Mouse (Mus musculus) hindbrain, embryonic 14.5 days (tissue): ENCODE measurements at regions not wholly inside any gene's neighbourhood (a gene's known extent, or its start where the extent isn't known, plus 50 kb on each side); places are given as distances from the start of the nearest gene placed in this dataset.

Source experiments
- ATAC-seq: fragments of 200-750 bp; cut with Nextera tagmentation; 2 replicates; pipeline ENCODE4 v1.8.0; 2017; ENCODE audit warnings: moderate number of reproducible peaks, mild to moderate bottlenecking, moderate TSS enrichment, moderate library complexity; ENCODE audit not compliant: low FRiP score
- DNase-seq: peaks from one replicate; pipeline ENCODE4 v3.0.0-alpha.2; 2015; ENCODE audit warnings: low spot score
- H3K27ac ChIP-seq: fragments of 300-500 bp; sonication (generic); 2 replicates; pipeline ENCODE4 v1.5.1; 2014; ENCODE audit warnings: mild to moderate bottlenecking, moderate library complexity
- H3K27me3 ChIP-seq: fragments of 300-500 bp; sonication (generic); 2 replicates; pipeline ENCODE4 v1.6.1; 2014; ENCODE audit warnings: mild to moderate bottlenecking, low read length, mixed read lengths; ENCODE audit not compliant: control insufficient read depth, insufficient read depth
- H3K36me3 ChIP-seq: fragments of 300-500 bp; sonication (generic); replicated peaks from 2 replicates; pipeline ENCODE4 v1.6.1; 2014; ENCODE audit not compliant: control insufficient read depth, insufficient read depth
- H3K4me1 ChIP-seq: fragments of 300-500 bp; sonication (generic); replicated peaks from 2 replicates; pipeline ENCODE4 v1.6.1; 2014; ENCODE audit warnings: antibody characterized with exemption, low read length, mixed read lengths; ENCODE audit not compliant: control insufficient read depth, insufficient read depth
- H3K4me2 ChIP-seq: fragments of 300-500 bp; sonication (generic); replicated peaks from 2 replicates; pipeline ENCODE4 v1.6.1; 2014; ENCODE audit warnings: mild to moderate bottlenecking, moderate library complexity
- H3K4me3 ChIP-seq: fragments of 300-500 bp; sonication (generic); replicated peaks from 2 replicates; pipeline ENCODE4 v1.5.1; 2014; ENCODE audit warnings: mild to moderate bottlenecking, low read length
- H3K9ac ChIP-seq: fragments of 300-500 bp; sonication (generic); 2 replicates; pipeline ENCODE4 v1.6.1; 2014
- H3K9me3 ChIP-seq: fragments of 300-500 bp; sonication (generic); 2 replicates; pipeline ENCODE4 v1.6.1; 2016; ENCODE audit warnings: low read length; ENCODE audit not compliant: control insufficient read depth
- WGBS: fragments of 180-500 bp; shearing (Covaris S2); extraction: QIAGEN DNeasy Blood & Tissue Kit; methylation state at CpG from one replicate; pipeline ENCODE4 v1.1.7; 2014; 5-methylcytosine and 5-hydroxymethylcytosine counted together

DNA sequence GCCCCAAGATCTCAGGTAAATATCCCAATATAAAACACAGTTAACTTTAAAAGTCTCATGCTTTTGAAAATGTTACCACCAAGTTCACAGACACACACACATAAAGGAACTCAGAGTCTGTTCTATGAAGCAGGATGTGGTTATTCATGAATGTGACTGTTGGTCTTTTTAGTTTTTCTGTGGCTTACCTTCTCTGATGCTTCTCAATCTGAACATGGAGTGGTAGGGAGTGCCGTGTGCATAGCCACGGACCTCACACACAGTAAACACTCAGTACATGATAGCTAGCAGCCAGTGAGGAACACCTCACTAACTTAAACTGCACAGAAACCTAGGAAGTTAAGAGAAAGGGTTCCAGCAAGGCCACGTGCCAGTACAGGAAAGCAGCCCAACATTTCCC is 186.3 kb upstream of the Mvb12b start:
- no peak for DNase-seq
- Histone ChIP-seq H3K27me3 (no peaks in the 10 kb centered on the region), H3K27ac (no peak overlapping the region), H3K9me3 (no peaks in the 10 kb centered on the region), H3K9ac (no peak overlapping the region), H3K4me1 (peaks cover 14% of the 10 kb centered on the region), H3K36me3 (no peaks in the 10 kb centered on the region), H3K4me2 (no peak overlapping the region), H3K4me3 (no peak overlapping the region)
- WGBS = 81% methylated on average over 3 of the region's 3 CpGs
- no peak for ATAC-seq

DNA sequence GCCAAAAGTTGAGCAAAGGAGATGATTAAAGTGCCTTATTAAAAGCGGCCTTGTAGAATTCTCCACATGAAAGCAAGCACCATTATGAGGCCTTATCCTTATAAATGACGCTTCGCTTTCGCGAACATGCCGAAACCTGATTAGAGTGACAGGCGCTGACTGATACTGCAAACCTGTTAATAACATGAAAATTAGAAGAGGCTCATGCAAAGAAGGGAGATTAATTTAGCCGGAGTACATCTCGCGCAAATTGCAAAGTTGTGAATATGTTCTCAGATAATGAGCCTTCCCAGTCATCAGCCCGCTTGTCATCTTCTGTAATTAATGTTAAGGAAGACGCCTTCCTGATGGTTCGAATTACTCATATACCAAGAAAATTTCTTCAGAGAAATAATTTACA is 177.8 kb upstream of the Mvb12b start:
- no peak for DNase-seq

GRCm38 (mm10) chr2:34065090-34065489 is 177.3 kb upstream of the Mvb12b start:
- no peaks in the 10 kb centered on the region; the same call in 1 of the 2 replicates for H3K4me1 ChIP-seq
- WGBS = 49% methylated on average over 10 of the region's 10 CpGs
- DNase-seq (no peak), ATAC-seq (no peak)
- H3K4me3 ChIP-seq = no peak overlapping the region
- H3K36me3 ChIP-seq = no peaks in the 10 kb centered on the region
- no peaks in the 10 kb centered on the region for H3K9me3 ChIP-seq
- H3K27me3 ChIP-seq = no peaks in the 10 kb centered on the region
- H3K9ac ChIP-seq = no peak overlapping the region
- no peak overlapping the region for H3K27ac ChIP-seq
- no peak overlapping the region for H3K4me2 ChIP-seq

More for the DNA sequence above, 177.8 kb upstream of the Mvb12b start:
- ATAC-seq = no peak
- Histone ChIP-seq H3K9me3 (no peaks in the 10 kb centered on the region), H3K9ac (no peak overlapping the region), H3K36me3 (no peaks in the 10 kb centered on the region), H3K4me1 (no peaks in the 10 kb centered on the region; the same call in 1 of the 2 replicates), H3K4me3 (no peak overlapping the region), H3K27ac (no peak overlapping the region), H3K27me3 (no peaks in the 10 kb centered on the region), H3K4me2 (no peak overlapping the region)
- WGBS = 65% methylated on average over 13 of the region's 13 CpGs

DNA sequence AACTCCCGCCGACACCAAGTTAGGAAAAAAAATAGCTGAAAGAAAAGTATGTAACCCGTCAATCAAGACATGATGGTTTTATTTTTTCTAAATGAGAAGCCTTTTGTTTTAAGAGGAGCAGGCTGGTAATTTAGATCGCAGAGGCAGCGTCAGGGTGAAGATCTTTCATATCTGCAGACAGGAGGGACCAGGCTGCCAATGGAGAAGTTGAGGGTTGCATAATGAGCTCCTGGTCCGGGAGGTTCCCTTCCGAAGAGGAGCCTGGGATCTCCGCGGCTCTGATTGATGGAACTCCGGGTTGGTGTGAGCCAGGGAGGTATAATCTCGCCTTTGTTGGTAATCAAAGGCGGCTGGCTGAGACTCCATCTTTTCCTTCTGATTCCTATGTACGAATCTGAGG is 168.8 kb upstream of the Mvb12b start:
- Histone ChIP-seq H3K4me3 (no peak overlapping the region), H3K9me3 (no peaks in the 10 kb centered on the region), H3K36me3 (no peaks in the 10 kb centered on the region), H3K27me3 (no peaks in the 10 kb centered on the region), H3K4me1 (no peaks in the 10 kb centered on the region), H3K9ac (no peak overlapping the region), H3K4me2 (no peak overlapping the region), H3K27ac (peak overlapping the region; percentile 26; the same call in 1 of the 2 replicates)
- DNase-seq (no peak), ATAC-seq (no peak)
- 62% methylated on average over 13 of the region's 13 CpGs for WGBS

DNA sequence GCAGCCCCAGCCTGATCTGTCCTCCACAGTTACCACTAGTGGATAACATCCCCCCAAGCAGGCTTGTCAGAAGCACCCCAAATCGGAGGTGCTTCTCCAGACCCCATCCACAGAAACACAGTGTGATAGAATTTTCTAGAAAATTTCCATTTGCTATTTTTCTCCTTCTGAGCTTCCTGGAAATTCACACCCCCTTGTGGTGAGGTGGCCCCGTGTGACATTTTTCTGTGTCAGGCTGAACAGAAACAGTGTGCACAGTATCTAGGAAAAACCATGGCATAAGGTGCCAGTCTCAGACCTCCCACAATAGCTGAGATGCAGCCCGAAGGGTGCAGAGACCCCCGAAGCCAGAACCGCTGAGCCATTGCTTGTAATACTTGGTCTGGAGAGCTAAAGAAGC is 155.3 kb upstream of the Mvb12b start:
- H3K36me3 ChIP-seq = no peaks in the 10 kb centered on the region
- H3K27ac ChIP-seq = no peak overlapping the region
- H3K9ac ChIP-seq = no peak overlapping the region
- no peak overlapping the region for H3K4me2 ChIP-seq
- 90% methylated on average over 5 of the region's 5 CpGs for WGBS
- no peaks in the 10 kb centered on the region for H3K4me1 ChIP-seq
- no peak for DNase-seq
- H3K9me3 ChIP-seq = no peaks in the 10 kb centered on the region
- no peak overlapping the region for H3K4me3 ChIP-seq
- no peak for ATAC-seq
- H3K27me3 ChIP-seq = no peaks in the 10 kb centered on the region

- Histone ChIP-seq H3K4me3 (no peak overlapping the region), H3K27me3 (no peaks in the 10 kb centered on the region), H3K9ac (no peak overlapping the region), H3K36me3 (no peaks in the 10 kb centered on the region), H3K27ac (no peak overlapping the region), H3K9me3 (no peaks in the 10 kb centered on the region), H3K4me1 (no peaks in the 10 kb centered on the region), H3K4me2 (no peak overlapping the region)
- DNase-seq (no peak), ATAC-seq (no peak)
- 65% methylated on average over 7 of the region's 7 CpGs for WGBS
These were observed 154.6 kb upstream of the Mvb12b start for GRCm38 (mm10) chr2:34042336-34042735.

GRCm38 (mm10) chr2:34038982-34039381 is 151.2 kb upstream of the Mvb12b start:
- ATAC-seq (no peak), DNase-seq (no peak)
- Histone ChIP-seq H3K27me3 (no peaks in the 10 kb centered on the region), H3K9me3 (no peaks in the 10 kb centered on the region), H3K4me2 (no peak overlapping the region), H3K36me3 (no peaks in the 10 kb centered on the region), H3K9ac (no peak overlapping the region), H3K4me1 (peaks cover under 1% of the 10 kb centered on the region; the same call in 1 of the 2 replicates), H3K4me3 (no peak overlapping the region), H3K27ac (peak overlapping the region; percentile 52; the same call in 1 of the 2 replicates)
- 62% methylated on average over 8 of the region's 8 CpGs for WGBS

DNA sequence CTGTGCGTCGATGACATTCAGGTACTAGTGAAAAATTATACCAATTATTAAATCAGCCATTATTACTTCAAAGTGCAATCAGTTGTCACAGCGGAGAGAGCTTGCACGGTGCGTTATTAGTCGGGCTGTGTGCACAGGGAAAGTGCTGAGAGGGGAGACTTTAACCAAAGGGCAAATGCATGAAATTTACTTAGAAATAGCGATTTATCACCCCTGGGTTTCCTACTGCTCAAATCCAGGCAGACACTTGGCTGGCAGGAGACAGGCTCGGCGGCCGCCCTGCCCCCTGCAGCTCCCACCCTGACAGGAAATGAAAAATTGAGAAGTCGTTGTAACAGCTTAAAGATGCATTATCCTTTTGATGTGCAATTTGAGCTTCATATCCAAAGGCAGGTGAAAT is 145.5 kb upstream of the Mvb12b start:
- 29% methylated on average over 11 of the region's 11 CpGs for WGBS
- H3K27ac ChIP-seq = peak overlapping the region; percentile 71

DNA sequence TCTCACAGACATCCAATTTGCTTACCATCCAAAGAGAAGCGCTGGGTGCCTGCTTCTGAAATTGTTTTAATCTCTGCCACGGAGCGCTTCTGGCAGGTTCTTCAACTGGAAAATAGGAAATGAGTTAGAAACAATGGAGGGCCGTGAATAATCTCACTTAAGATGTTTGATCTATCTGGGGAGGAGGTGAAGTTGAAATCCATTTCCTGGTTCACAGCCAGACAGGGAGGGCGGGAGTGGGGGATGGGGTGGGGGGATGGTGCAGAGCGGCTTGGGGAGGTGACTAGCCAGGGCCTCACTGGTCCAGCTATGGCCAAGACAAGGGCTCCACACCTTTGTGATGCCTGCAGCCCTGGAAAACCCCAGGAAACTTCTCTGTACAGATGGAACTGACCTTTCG is 143.7 kb upstream of the Mvb12b start:
- peaks cover 46% of the 10 kb centered on the region for H3K4me1 ChIP-seq
- no peak for DNase-seq

More for the DNA sequence above, 145.5 kb upstream of the Mvb12b start:
- H3K9me3 ChIP-seq = no peaks in the 10 kb centered on the region
- H3K4me1 ChIP-seq = peaks cover 33% of the 10 kb centered on the region
- no peak overlapping the region for H3K4me3 ChIP-seq
- H3K36me3 ChIP-seq = no peaks in the 10 kb centered on the region
- no peak for ATAC-seq
- no peak overlapping the region for H3K4me2 ChIP-seq
- no peak for DNase-seq
- H3K27me3 ChIP-seq = no peaks in the 10 kb centered on the region
- H3K9ac ChIP-seq = peak overlapping the region; percentile 32

DNA sequence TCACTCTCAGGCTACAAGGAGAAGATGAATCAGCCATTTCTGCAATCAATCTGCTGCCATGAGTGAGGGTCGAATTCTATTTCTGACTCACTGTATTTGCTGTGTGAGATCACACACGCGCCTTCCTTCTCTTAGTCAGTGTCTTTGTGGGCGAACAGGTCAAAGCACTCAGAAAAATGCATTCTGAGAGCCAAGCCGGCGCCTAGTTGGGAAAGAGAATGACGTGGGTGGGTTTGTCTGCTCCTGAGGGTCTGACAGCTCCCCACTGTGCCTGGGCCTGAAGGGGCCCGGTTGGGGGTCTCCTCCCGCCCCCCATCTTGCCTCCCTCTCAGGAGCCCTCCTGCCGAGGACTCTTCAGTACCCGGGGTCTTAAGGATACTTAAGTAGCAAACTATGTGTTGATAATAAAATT is 143.3 kb upstream of the Mvb12b start:
- H3K36me3 ChIP-seq = no peaks in the 10 kb centered on the region
- H3K9me3 ChIP-seq = no peaks in the 10 kb centered on the region
- no peak overlapping the region for H3K9ac ChIP-seq
- H3K27ac ChIP-seq = peak overlapping the region; percentile 53
- DNase-seq (no peak), ATAC-seq (no peak)
- no peaks in the 10 kb centered on the region for H3K27me3 ChIP-seq
- H3K4me2 ChIP-seq = no peak overlapping the region
- no peak overlapping the region for H3K4me3 ChIP-seq
- WGBS = 15% methylated on average over 11 of the region's 11 CpGs
- peaks cover 46% of the 10 kb centered on the region for H3K4me1 ChIP-seq

More for the DNA sequence above, 143.7 kb upstream of the Mvb12b start:
- peak overlapping the region; percentile 53 for H3K27ac ChIP-seq
- no peak overlapping the region for H3K4me2 ChIP-seq
- 20% methylated on average over 7 of the region's 7 CpGs for WGBS
- no peaks in the 10 kb centered on the region for H3K27me3 ChIP-seq
- no peak overlapping the region for H3K9ac ChIP-seq
- no peak overlapping the region for H3K4me3 ChIP-seq
- no peaks in the 10 kb centered on the region for H3K36me3 ChIP-seq
- H3K9me3 ChIP-seq = no peaks in the 10 kb centered on the region
- ATAC-seq = no peak
